Mouse (Mus musculus) forebrain, postnatal 0 days (tissue): ENCODE data around the gene Usp36. TPM values are rescaled to one million over a fixed set of nuclear protein-coding genes. Genes with fewer than 3 reads are reported as not detected.

ENCODE experiments used
- ATAC-seq: fragments of 200-750 bp; cut with Nextera tagmentation; 2 replicates; pipeline ENCODE4 v1.8.0; 2017; ENCODE audit warnings: mild to moderate bottlenecking, moderate library complexity
- DNase-seq: peaks from one replicate; pipeline ENCODE4 v3.0.0-alpha.2; 2015
- H3K27ac ChIP-seq: fragments of 300-500 bp; sonication (generic); 2 replicates; pipeline ENCODE4 v1.5.1; 2014; ENCODE audit warnings: low read depth, mild to moderate bottlenecking, antibody characterized with exemption, low read length, moderate library complexity, mixed read lengths
- H3K27me3 ChIP-seq: fragments of 300-500 bp; sonication (generic); 2 replicates; pipeline ENCODE4 v1.6.1; 2014; ENCODE audit warnings: mild to moderate bottlenecking, low read length, mixed read lengths; ENCODE audit not compliant: insufficient read depth
- H3K36me3 ChIP-seq: fragments of 300-500 bp; sonication (generic); 2 replicates; pipeline ENCODE4 v1.6.1; 2014; ENCODE audit warnings: mild to moderate bottlenecking, moderate library complexity; ENCODE audit not compliant: insufficient read depth
- H3K4me1 ChIP-seq: fragments of 300-500 bp; sonication (generic); 2 replicates; pipeline ENCODE4 v1.6.1; 2014; ENCODE audit warnings: antibody characterized with exemption; ENCODE audit not compliant: insufficient read depth
- H3K4me2 ChIP-seq: fragments of 300-500 bp; sonication (generic); 2 replicates; pipeline ENCODE4 v1.6.1; 2014; ENCODE audit warnings: low read depth, mild to moderate bottlenecking, moderate library complexity
- H3K4me3 ChIP-seq: fragments of 300-500 bp; sonication (generic); 2 replicates; pipeline ENCODE4 v1.5.1; 2014; ENCODE audit warnings: low read depth, low read length, mixed read lengths
- H3K9ac ChIP-seq: fragments of 300-500 bp; sonication (generic); 2 replicates; pipeline ENCODE4 v1.6.1; 2014; ENCODE audit warnings: mild to moderate bottlenecking
- H3K9me3 ChIP-seq: fragments of 300-500 bp; sonication (generic); 2 replicates; pipeline ENCODE4 v1.6.1; 2016; ENCODE audit warnings: low read length
- CTCF ChIP-seq: sonication (generic); IDR thresholded peaks from 2 replicates; pipeline ENCODE4 v1.5.1; 2016; ENCODE audit warnings: antibody characterized with exemption, control low read depth, low read depth
- WGBS: fragments of 180-500 bp; shearing (Covaris S2); extraction: QIAGEN DNeasy Blood & Tissue Kit; methylation state at CpG from one replicate; pipeline ENCODE4 v1.1.7; 2014; 5-methylcytosine and 5-hydroxymethylcytosine counted together
- polyA plus RNA-seq: library from polyadenylated mRNA; unstranded; fragments of >200 nt; fragmentation: Nextera tagmentation; extraction: Ambion mirVana; gene quantifications from 2 replicates; pipeline ENCODE4 v1.2.1, GENCODE M21; 2015
- total RNA-seq: library from RNA; depleted of rRNA; stranded (reverse); fragments of >200 nt; gene quantifications from 2 replicates; pipeline ENCODE4 v1.2.3, GENCODE M21; 2014

Usp36 gene
- total and polyA plus RNA-seq, 2 experiments from 2014 or later: 9.5 to 22.1 TPM

GRCm38 (mm10) chr11:118286434-118286833 lies 3.6 kb downstream of the Usp36 start:
- H3K4me1 ChIP-seq: peaks cover 4% of the 10 kb centered on the region; the same call in 1 of the 2 replicates
- H3K27me3 ChIP-seq: no peaks in the 10 kb centered on the region
- no peak for DNase-seq
- no peak for ATAC-seq
- H3K9me3 ChIP-seq: no peaks in the 10 kb centered on the region
- H3K36me3 ChIP-seq: peaks cover 61% of the 10 kb centered on the region
- H3K27ac ChIP-seq: no peak overlapping the region
- WGBS: 92% methylated on average over 9 of the region's 9 CpGs
- H3K4me3 ChIP-seq: no peak overlapping the region
- H3K9ac ChIP-seq: no peak overlapping the region
- no peak overlapping the region for H3K4me2 ChIP-seq
- TF ChIP-seq CTCF: no peak

- Histone ChIP-seq H3K9ac (no peak overlapping the region), H3K36me3 (peaks cover 66% of the 10 kb centered on the region), H3K4me3 (no peak overlapping the region), H3K9me3 (no peaks in the 10 kb centered on the region), H3K27ac (no peak overlapping the region), H3K4me2 (no peak overlapping the region), H3K4me1 (peaks cover 4% of the 10 kb centered on the region; the same call in 1 of the 2 replicates), H3K27me3 (no peaks in the 10 kb centered on the region)
- no peak for ATAC-seq
- DNase-seq: no peak
- no peak for TF ChIP-seq CTCF
- WGBS: 90% methylated on average over 13 of the region's 13 CpGs
These were observed 4.3 kb downstream of the Usp36 start for GRCm38 (mm10) chr11:118285791-118286190.

GRCm38 (mm10) chr11:118280218-118280617 lies 9.8 kb downstream of the Usp36 start:
- Histone ChIP-seq H3K9ac (no peak overlapping the region), H3K27ac (no peak overlapping the region), H3K36me3 (peaks cover 95% of the 10 kb centered on the region), H3K9me3 (no peaks in the 10 kb centered on the region), H3K4me3 (no peak overlapping the region), H3K27me3 (no peaks in the 10 kb centered on the region), H3K4me2 (no peak overlapping the region), H3K4me1 (no peaks in the 10 kb centered on the region)
- DNase-seq (no peak), ATAC-seq (no peak)
- WGBS: 97% methylated on average over 3 of the region's 3 CpGs
- no peak for TF ChIP-seq CTCF

GRCm38 (mm10) chr11:118276328-118276727 lies 13.7 kb downstream of the Usp36 start:
- Histone ChIP-seq H3K4me3 (no peak overlapping the region), H3K4me2 (no peak overlapping the region), H3K27me3 (no peaks in the 10 kb centered on the region), H3K4me1 (no peaks in the 10 kb centered on the region), H3K9me3 (no peaks in the 10 kb centered on the region), H3K36me3 (peaks cover 96% of the 10 kb centered on the region), H3K27ac (no peak overlapping the region), H3K9ac (no peak overlapping the region)
- WGBS: 87% methylated on average over 7 of the region's 7 CpGs
- TF ChIP-seq CTCF: no peak
- DNase-seq (no peak), ATAC-seq (no peak)

GRCm38 (mm10) chr11:118275092-118275491 lies 15.0 kb downstream of the Usp36 start:
- ATAC-seq (no peak), DNase-seq (no peak)
- no peak for TF ChIP-seq CTCF
- Histone ChIP-seq H3K36me3 (peaks cover 94% of the 10 kb centered on the region), H3K4me3 (no peak overlapping the region), H3K27ac (no peak overlapping the region), H3K4me1 (no peaks in the 10 kb centered on the region), H3K9me3 (no peaks in the 10 kb centered on the region), H3K4me2 (no peak overlapping the region), H3K27me3 (no peaks in the 10 kb centered on the region), H3K9ac (no peak overlapping the region)
- WGBS: 96% methylated on average over 9 of the region's 9 CpGs

GRCm38 (mm10) chr11:118269827-118270226 lies 20.2 kb downstream of the Usp36 start:
- H3K4me2 ChIP-seq: no peak overlapping the region
- peak; percentile 47 for TF ChIP-seq CTCF
- no peak for DNase-seq
- no peak for ATAC-seq
- no peaks in the 10 kb centered on the region for H3K9me3 ChIP-seq
- no peak overlapping the region for H3K27ac ChIP-seq
- WGBS: 96% methylated on average over 3 of the region's 3 CpGs
- H3K27me3 ChIP-seq: no peaks in the 10 kb centered on the region
- H3K9ac ChIP-seq: no peak overlapping the region
- H3K4me1 ChIP-seq: no peaks in the 10 kb centered on the region
- H3K4me3 ChIP-seq: no peak overlapping the region
- peaks cover 86% of the 10 kb centered on the region for H3K36me3 ChIP-seq

- no peaks in the 10 kb centered on the region for H3K9me3 ChIP-seq
- H3K27me3 ChIP-seq: no peaks in the 10 kb centered on the region
- no peak overlapping the region for H3K9ac ChIP-seq
- H3K4me3 ChIP-seq: no peak overlapping the region
- WGBS: 94% methylated on average over 7 of the region's 7 CpGs
- H3K4me1 ChIP-seq: no peaks in the 10 kb centered on the region
- no peak for DNase-seq
- H3K4me2 ChIP-seq: no peak overlapping the region
- H3K27ac ChIP-seq: no peak overlapping the region
- H3K36me3 ChIP-seq: peaks cover 86% of the 10 kb centered on the region
- no peak for TF ChIP-seq CTCF
- no peak for ATAC-seq
These were observed 23.4 kb downstream of the Usp36 start for GRCm38 (mm10) chr11:118266666-118267046.
